ENCODE assay signal across 16 mouse cellular contexts in genomic region chr10:70952770-70953147, GRCm38 (mm10).
DNase-seq lines count a peak whose midpoint lies in the region; ATAC-seq and TF ChIP-seq lines count a peak whose summit lies in the region.
"Had no signal": no experiment of that assay in that cellular context is flagged by ENCODE, and none has a peak within 500 bp of the region (broad histone marks: within the 10 kb centered on the region; RNA-seq: fewer than 3 reads in every experiment).

No protein-coding gene starts in this region.

- no peak overlapping the region for H3K4me3 ChIP-seq in midbrain, embryonic 10.5 days
- no peak overlapping the region for H3K4me3 ChIP-seq in midbrain, embryonic 11.5 days (ENCODE audit: low read depth, low read length)
- no peak overlapping the region; the same call in 1 of the 2 replicates for H3K4me3 ChIP-seq in forebrain, embryonic 16.5 days (replicated peaks; ENCODE audit: low read length)
- no peak overlapping the region for H3K4me3 ChIP-seq in hindbrain, embryonic 16.5 days (ENCODE audit: low read length)
- no peak overlapping the region for H3K4me3 ChIP-seq in neural tube, embryonic 13.5 days
- no peak overlapping the region for H3K4me3 ChIP-seq in lung, postnatal 0 days (ENCODE audit: low read depth, low read length)
- H3K4me3 ChIP-seq: heart, embryonic 10.5 days had no signal

- H3K36me3 ChIP-seq in midbrain, embryonic 10.5 days, result no peaks in the 10 kb centered on the region
- no peaks in the 10 kb centered on the region for H3K36me3 ChIP-seq in midbrain, embryonic 11.5 days (ENCODE audit: control insufficient read depth, insufficient read depth, low read length)
- H3K36me3 ChIP-seq in forebrain, embryonic 16.5 days (ENCODE audit: control insufficient read depth, insufficient read depth), result no peaks in the 10 kb centered on the region
- no peaks in the 10 kb centered on the region for H3K36me3 ChIP-seq in hindbrain, embryonic 16.5 days (ENCODE audit: control insufficient read depth, insufficient read depth, low read length)
- no peaks in the 10 kb centered on the region for H3K36me3 ChIP-seq in neural tube, embryonic 13.5 days
- H3K36me3 ChIP-seq in lung, postnatal 0 days (ENCODE audit: insufficient read depth, low read length), result no peaks in the 10 kb centered on the region
- H3K36me3 ChIP-seq: heart, embryonic 10.5 days had no signal

- 83% methylated on average over 5 of the region's 5 CpGs for WGBS in midbrain, embryonic 10.5 days
- 76% methylated on average over 5 of the region's 5 CpGs for WGBS in midbrain, embryonic 11.5 days
- WGBS in forebrain, embryonic 16.5 days, result 51% methylated on average over 5 of the region's 5 CpGs
- WGBS in hindbrain, embryonic 16.5 days, result 42% methylated on average over 5 of the region's 5 CpGs
- WGBS in neural tube, embryonic 13.5 days, result 57% methylated on average over 5 of the region's 5 CpGs
- WGBS in lung, postnatal 0 days, result 61% methylated on average over 5 of the region's 5 CpGs

- TF ChIP-seq EP300 in lung, postnatal 0 days (IDR thresholded peaks at IDR 0.05), result no peak

- peaks cover 36% of the 10 kb centered on the region for H3K4me1 ChIP-seq in midbrain, embryonic 10.5 days
- H3K4me1 ChIP-seq in midbrain, embryonic 11.5 days (ENCODE audit: control insufficient read depth, insufficient read depth, low read length), result peaks cover 20% of the 10 kb centered on the region
- peaks cover 19% of the 10 kb centered on the region for H3K4me1 ChIP-seq in forebrain, embryonic 16.5 days (replicated peaks; ENCODE audit: control insufficient read depth, insufficient read depth, low read length)
- H3K4me1 ChIP-seq in hindbrain, embryonic 16.5 days (ENCODE audit: control insufficient read depth, insufficient read depth, low read depth, low read length), result peaks cover 24% of the 10 kb centered on the region
- peaks cover 35% of the 10 kb centered on the region for H3K4me1 ChIP-seq in neural tube, embryonic 13.5 days (replicated peaks)
- no peaks in the 10 kb centered on the region for H3K4me1 ChIP-seq in lung, postnatal 0 days (ENCODE audit: insufficient read depth, low read depth, low read length)

- ATAC-seq in midbrain, embryonic 11.5 days (ENCODE audit: low FRiP score), result no peak; the same call in 1 of the 2 replicates
- ATAC-seq in forebrain, embryonic 16.5 days, result peak; percentile 24; the same call in 1 of the 2 replicates
- ATAC-seq in hindbrain, embryonic 16.5 days, result no peak
- ATAC-seq in neural tube, embryonic 13.5 days (ENCODE audit: low read depth), result no peak
- ATAC-seq in lung, postnatal 0 days, result no peak
- ATAC-seq: intestine, postnatal 0 days had no signal

- no peak for TF ChIP-seq CTCF in lung, postnatal 0 days (IDR thresholded peaks at IDR 0.05)

- peak overlapping the region; percentile 75; the same call in 1 of the 2 replicates for H3K27ac ChIP-seq in midbrain, embryonic 10.5 days (replicated peaks)
- H3K27ac ChIP-seq in midbrain, embryonic 11.5 days (ENCODE audit: low read depth, low read length), result no peak overlapping the region
- H3K27ac ChIP-seq in forebrain, embryonic 16.5 days (ENCODE audit: low read length), result peak overlapping the region; percentile 91
- H3K27ac ChIP-seq in hindbrain, embryonic 16.5 days (ENCODE audit: low read depth, low read length), result peak overlapping the region; percentile 83
- peak overlapping the region; percentile 96 for H3K27ac ChIP-seq in neural tube, embryonic 13.5 days (replicated peaks)
- H3K27ac ChIP-seq in lung, postnatal 0 days (ENCODE audit: low read length), result no peak overlapping the region
- H3K27ac ChIP-seq: heart, embryonic 10.5 days had no signal

- no peak overlapping the region for H3K9ac ChIP-seq in midbrain, embryonic 11.5 days (ENCODE audit: low read length)
- H3K9ac ChIP-seq in forebrain, embryonic 16.5 days (replicated peaks; ENCODE audit: low read depth, low read length), result no peak overlapping the region
- H3K9ac ChIP-seq in hindbrain, embryonic 16.5 days (ENCODE audit: low read depth, low read length), result no peak overlapping the region
- no peak overlapping the region for H3K9ac ChIP-seq in neural tube, embryonic 13.5 days
- no peak overlapping the region for H3K9ac ChIP-seq in lung, postnatal 0 days (replicated peaks; ENCODE audit: low read depth)

- H3K9me3 ChIP-seq in midbrain, embryonic 10.5 days (replicated peaks), result no peaks in the 10 kb centered on the region
- H3K9me3 ChIP-seq in midbrain, embryonic 11.5 days (ENCODE audit: control insufficient read depth, low read length), result no peaks in the 10 kb centered on the region
- H3K9me3 ChIP-seq in forebrain, embryonic 16.5 days (ENCODE audit: control insufficient read depth, low read length), result no peaks in the 10 kb centered on the region
- no peaks in the 10 kb centered on the region for H3K9me3 ChIP-seq in hindbrain, embryonic 16.5 days (ENCODE audit: control insufficient read depth, low read length)
- H3K9me3 ChIP-seq in neural tube, embryonic 13.5 days, result no peaks in the 10 kb centered on the region
- H3K9me3 ChIP-seq in lung, postnatal 0 days (ENCODE audit: low read length), result no peaks in the 10 kb centered on the region
- H3K9me3 ChIP-seq: heart, embryonic 10.5 days had no signal

- no peaks in the 10 kb centered on the region for H3K27me3 ChIP-seq in midbrain, embryonic 10.5 days (ENCODE audit: low read depth, poor library complexity, severe bottlenecking)
- no peaks in the 10 kb centered on the region for H3K27me3 ChIP-seq in midbrain, embryonic 11.5 days (ENCODE audit: control insufficient read depth, insufficient read depth, low read length)
- no peaks in the 10 kb centered on the region for H3K27me3 ChIP-seq in forebrain, embryonic 16.5 days (replicated peaks; ENCODE audit: control insufficient read depth, insufficient read depth, low read length)
- no peaks in the 10 kb centered on the region for H3K27me3 ChIP-seq in hindbrain, embryonic 16.5 days (replicated peaks; ENCODE audit: control insufficient read depth, insufficient read depth, low read length)
- H3K27me3 ChIP-seq in neural tube, embryonic 13.5 days, result no peaks in the 10 kb centered on the region
- no peaks in the 10 kb centered on the region for H3K27me3 ChIP-seq in lung, postnatal 0 days (replicated peaks; ENCODE audit: insufficient read depth, low read length)

- no peak overlapping the region for H3K4me2 ChIP-seq in midbrain, embryonic 11.5 days
- H3K4me2 ChIP-seq in forebrain, embryonic 16.5 days (ENCODE audit: low read length), result no peak overlapping the region; the same call in 1 of the 2 replicates
- peak overlapping the region; percentile 55; the same call in 1 of the 2 replicates for H3K4me2 ChIP-seq in hindbrain, embryonic 16.5 days (ENCODE audit: low read length)
- H3K4me2 ChIP-seq in neural tube, embryonic 13.5 days, result peak overlapping the region; percentile 51; the same call in 1 of the 2 replicates
- H3K4me2 ChIP-seq in lung, postnatal 0 days (replicated peaks; ENCODE audit: low read depth, low read length), result no peak overlapping the region
- H3K4me2 ChIP-seq: liver, embryonic 11.5 days had no signal

- no peak for DNase-seq in midbrain, embryonic 10.5 days (ENCODE audit: low spot score)
- no peak for DNase-seq in midbrain, embryonic 11.5 days (ENCODE audit: low spot score, missing footprints)
- DNase-seq in adrenal gland, adult 2 months, result no peak
- no peak for DNase-seq in spleen, adult 18-20 months
- DNase-seq in lung, postnatal 0 days (ENCODE audit: low spot score), result no peak
- DNase-seq: adrenal gland, adult 8-10 months; cerebellum, adult 11-12 months; gastrocnemius, postnatal 14 days; heart, postnatal 14 days; kidney, postnatal 10 days had no signal

Comparison
In these comparisons a context has a peak if more than half of its experiments do, and no peak if none do; other contexts are left out.
1. H3K27ac ChIP-seq: peak in midbrain, embryonic 10.5 days (single experiment), forebrain, embryonic 16.5 days (single experiment), hindbrain, embryonic 16.5 days (single experiment) and neural tube, embryonic 13.5 days (single experiment); none in midbrain, embryonic 11.5 days (single experiment) and lung, postnatal 0 days (single experiment).
2. H3K4me2 ChIP-seq: peak in hindbrain, embryonic 16.5 days (single experiment) and neural tube, embryonic 13.5 days (single experiment); none in midbrain, embryonic 11.5 days (single experiment), forebrain, embryonic 16.5 days (single experiment) and lung, postnatal 0 days (single experiment).